Mouse (Mus musculus) hindbrain, embryonic 12.5 days (tissue): ENCODE data around the gene Fxr2. TPM values are rescaled to one million over a fixed set of nuclear protein-coding genes. Genes with fewer than 3 reads are reported as not detected.
"Not testable (repeated sequence)": the region's sequence is repeated elsewhere in the genome, so short reads cannot be mapped to it uniquely, and the experiment has no call there.

ENCODE experiments used
- ATAC-seq: fragments of 200-750 bp; cut with Nextera tagmentation; 2 replicates; pipeline ENCODE4 v1.8.0; 2017; ENCODE audit warnings: moderate TSS enrichment; ENCODE audit not compliant: low FRiP score
- H3K27ac ChIP-seq: fragments of 300-500 bp; sonication (generic); 2 replicates; pipeline ENCODE4 v1.5.1; 2016; ENCODE audit warnings: mild to moderate bottlenecking
- H3K27me3 ChIP-seq: fragments of 300-500 bp; sonication (generic); 2 replicates; pipeline ENCODE4 v1.6.1; 2016; ENCODE audit warnings: mild to moderate bottlenecking
- H3K36me3 ChIP-seq: fragments of 300-500 bp; sonication (generic); 2 replicates; pipeline ENCODE4 v1.6.1; 2016; ENCODE audit warnings: mild to moderate bottlenecking
- H3K4me1 ChIP-seq: fragments of 300-500 bp; sonication (generic); 2 replicates; pipeline ENCODE4 v1.6.1; 2016
- H3K4me2 ChIP-seq: fragments of 300-500 bp; sonication (generic); replicated peaks from 2 replicates; pipeline ENCODE4 v1.6.1; 2016; ENCODE audit warnings: mild to moderate bottlenecking
- H3K4me3 ChIP-seq: fragments of 300-500 bp; sonication (generic); 2 replicates; pipeline ENCODE4 v1.5.1; 2016; ENCODE audit warnings: mild to moderate bottlenecking
- H3K9ac ChIP-seq: fragments of 300-500 bp; sonication (generic); 2 replicates; pipeline ENCODE4 v1.6.1; 2016; ENCODE audit warnings: mild to moderate bottlenecking, moderate library complexity
- H3K9me3 ChIP-seq: fragments of 300-500 bp; sonication (generic); replicated peaks from 2 replicates; pipeline ENCODE4 v1.6.1; 2016; ENCODE audit warnings: mild to moderate bottlenecking
- WGBS: fragments of 180-500 bp; shearing (Covaris S2); methylation state at CpG from one replicate; pipeline ENCODE4 v1.1.7; 2016; 5-methylcytosine and 5-hydroxymethylcytosine counted together
- microRNA counts: library from miRNA; unstranded; fragments of <30 nt; microRNA quantifications from one replicate; lab custom pipeline; 2017
- microRNA-seq: library from miRNA; unstranded; fragments of <30 nt; microRNA quantifications from one replicate; pipeline ENCODE4, GENCODE M21; 2017
- polyA plus RNA-seq: library from polyadenylated mRNA; unstranded; fragments of >200 nt; fragmentation: Nextera tagmentation; extraction: Ambion mirVana; gene quantifications from 2 replicates; pipeline ENCODE4 v1.2.1, GENCODE M21; 2016

Fxr2 gene
- polyA plus RNA-seq, 1 experiment from 2014 or later, result 62.8 TPM

DNA sequence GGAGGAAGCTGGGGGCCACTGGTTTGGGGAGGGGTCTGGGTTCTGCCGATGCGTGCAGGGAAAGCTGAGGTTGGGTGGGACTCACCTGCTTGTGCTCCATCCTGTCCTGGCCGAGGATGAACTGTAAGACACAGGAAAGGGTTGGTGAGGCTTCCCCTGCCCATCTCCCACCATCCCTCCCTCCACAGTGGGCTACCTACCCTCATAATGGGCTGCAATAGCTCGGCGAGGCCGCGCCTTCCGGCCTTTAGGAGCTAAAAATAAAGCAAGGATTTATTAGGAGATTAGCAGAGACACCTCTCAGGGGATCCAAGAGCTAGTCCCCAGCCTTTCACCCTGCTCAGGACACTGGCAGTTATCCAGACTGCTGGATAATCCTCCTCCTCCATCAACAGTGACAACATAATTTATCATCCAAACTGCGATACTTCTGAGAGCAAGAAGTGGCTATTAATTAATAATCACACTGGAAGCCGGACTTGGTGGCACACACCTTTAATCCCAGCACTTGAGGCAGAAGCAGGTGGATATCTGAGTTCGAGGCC lies 60.7 kb downstream of the Fxr2 start:
- WGBS, result 63% methylated on average over 11 of the region's 11 CpGs
- no peaks in the 10 kb centered on the region for H3K9me3 ChIP-seq
- no peak for ATAC-seq
- H3K27ac ChIP-seq, result no peak overlapping the region
- H3K4me3 ChIP-seq, result no peak overlapping the region
- no peaks in the 10 kb centered on the region for H3K36me3 ChIP-seq
- peaks cover 7% of the 10 kb centered on the region; the same call in 1 of the 2 replicates for H3K27me3 ChIP-seq
- H3K4me1 ChIP-seq, result peaks cover 13% of the 10 kb centered on the region
- H3K9ac ChIP-seq, result no peak overlapping the region
- H3K4me2 ChIP-seq, result no peak overlapping the region

DNA sequence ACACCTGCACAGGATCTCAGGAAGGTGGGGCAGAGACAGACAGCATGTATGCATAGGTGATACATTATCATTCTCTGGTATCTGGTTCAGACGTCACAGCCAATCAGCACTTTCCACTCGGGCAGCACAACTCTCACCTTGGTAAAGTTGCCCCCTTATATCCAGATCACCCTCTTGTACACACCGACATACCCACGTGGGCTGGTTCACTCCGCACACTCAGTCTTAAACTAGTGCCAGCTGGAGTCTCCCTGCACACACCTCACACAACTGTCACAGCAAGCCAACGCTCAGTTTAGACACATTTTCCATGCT lies 62.2 kb downstream of the Fxr2 start:
- Histone ChIP-seq H3K36me3 (no peaks in the 10 kb centered on the region), H3K27ac (0 out of 2 replicates have a peak overlapping the region, but pooled peaks have one; percentile 40), H3K4me3 (peak overlapping the region; percentile 49), H3K4me1 (peaks cover 13% of the 10 kb centered on the region), H3K4me2 (peak overlapping the region; percentile 96), H3K9me3 (no peaks in the 10 kb centered on the region), H3K27me3 (peaks cover 7% of the 10 kb centered on the region; the same call in 1 of the 2 replicates), H3K9ac (peak overlapping the region; percentile 81; the same call in 1 of the 2 replicates)
- no peak for ATAC-seq
- 23% methylated on average over 6 of the region's 6 CpGs for WGBS

DNA sequence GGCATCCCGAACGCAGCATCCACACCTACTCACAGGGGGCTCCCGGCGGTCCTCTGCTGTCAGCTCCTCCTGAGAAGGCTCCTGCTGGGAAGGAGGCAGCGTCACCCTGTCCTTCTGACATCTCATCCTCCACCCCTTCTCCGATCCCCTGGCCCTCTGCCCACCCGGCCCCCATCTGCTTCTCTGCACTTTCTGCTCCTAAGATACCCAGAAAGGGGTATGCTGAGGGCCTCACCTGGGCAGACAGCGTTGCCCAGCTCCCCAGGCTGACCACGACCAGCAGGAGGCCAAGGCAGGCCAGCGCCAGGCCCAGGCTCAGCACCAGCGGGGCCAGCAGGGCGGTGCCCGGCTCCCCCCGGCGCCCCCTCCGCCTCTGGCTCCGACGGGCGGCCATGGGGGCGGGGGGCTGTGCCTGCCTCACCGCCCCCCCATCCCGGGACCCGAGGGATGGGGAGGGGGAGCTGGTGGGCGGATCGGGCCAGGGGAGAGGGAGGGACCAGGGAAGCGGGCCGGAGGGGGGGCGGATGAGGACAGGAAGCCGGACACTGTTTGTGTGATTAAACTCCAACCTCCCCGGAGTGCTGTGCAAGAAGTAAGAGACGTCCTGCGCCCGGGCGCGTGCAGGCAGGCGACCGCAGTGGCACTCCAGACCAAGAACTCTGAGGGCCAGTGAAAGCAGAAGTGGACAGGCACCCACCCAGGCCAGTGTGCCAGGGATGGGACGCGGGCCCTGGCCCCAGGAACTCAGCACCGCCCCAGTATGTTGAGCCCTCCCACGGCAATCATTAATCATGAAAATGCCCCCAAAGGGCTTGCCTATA lies 62.8 kb downstream of the Fxr2 start, which contains the start of the genes Tnfsf12 and Tnfsfm13:
Gene Tnfsf12 (minus strand): TSS at position 489 of the 821 bp plus-strand sequence.
Gene Tnfsfm13 (minus strand): TSS at position 738 of the 821 bp plus-strand sequence.
- ATAC-seq, result peak; percentile 56; the same call in 1 of the 2 replicates
- peak within 1 kb of the TSS; percentile 49 for H3K4me3 ChIP-seq
- peak within 1 kb of the TSS; percentile 40; the same call in 1 of the 2 replicates for H3K27ac ChIP-seq
- peak within 1 kb of the TSS; percentile 81 for H3K9ac ChIP-seq
- H3K9me3 ChIP-seq, result no peaks in the 10 kb centered on the region
- H3K36me3 ChIP-seq, result no peaks in the 10 kb centered on the region
- H3K4me1 ChIP-seq, result peaks cover 13% of the 10 kb centered on the region
- WGBS, result 2% methylated on average over 34 of the region's 41 CpGs
- peak within 1 kb of the TSS; percentile 96 for H3K4me2 ChIP-seq
- peaks cover 7% of the 10 kb centered on the region; the same call in 1 of the 2 replicates for H3K27me3 ChIP-seq

- H3K27ac ChIP-seq, result no peak overlapping the region
- 88% methylated on average over 3 of the region's 3 CpGs for WGBS
- H3K27me3 ChIP-seq, result peaks cover 7% of the 10 kb centered on the region; the same call in 1 of the 2 replicates
- H3K9ac ChIP-seq, result no peak overlapping the region
- H3K36me3 ChIP-seq, result no peaks in the 10 kb centered on the region
- H3K9me3 ChIP-seq, result no peaks in the 10 kb centered on the region
- ATAC-seq, result no peak
- no peak overlapping the region for H3K4me3 ChIP-seq
- no peak overlapping the region for H3K4me2 ChIP-seq
- H3K4me1 ChIP-seq, result peaks cover 13% of the 10 kb centered on the region
Measured at GRCm38 (mm10) chr11:69697396-69697795, 64.6 kb downstream of the Fxr2 start.

DNA sequence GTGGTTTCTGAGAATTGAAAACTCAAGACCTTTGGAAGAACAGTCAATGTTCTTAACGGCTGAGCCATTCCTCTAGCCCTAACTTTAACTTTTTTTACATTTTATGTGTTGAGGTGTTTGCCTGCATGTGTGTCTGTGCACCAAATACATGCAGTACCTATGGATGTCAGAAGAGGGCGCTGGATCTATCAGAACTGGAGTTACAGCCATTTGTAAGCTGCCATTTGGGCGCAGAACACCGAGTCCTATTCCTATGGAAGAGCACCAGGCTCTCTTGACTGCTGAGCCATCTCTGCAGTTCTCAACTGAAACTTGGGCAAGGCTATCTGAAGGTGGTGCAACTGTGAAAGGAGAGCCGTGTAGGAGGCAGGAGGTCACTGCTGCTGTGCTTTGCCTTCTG lies 65.8 kb downstream of the Fxr2 start:
- H3K4me1 ChIP-seq, result peaks cover 13% of the 10 kb centered on the region
- H3K27me3 ChIP-seq, result peaks cover 2% of the 10 kb centered on the region; the same call in 1 of the 2 replicates
- H3K4me2 ChIP-seq, result no peak overlapping the region
- no peak overlapping the region for H3K4me3 ChIP-seq
- H3K9me3 ChIP-seq, result no peaks in the 10 kb centered on the region
- no peak for ATAC-seq
- H3K9ac ChIP-seq, result no peak overlapping the region
- WGBS, result 65% methylated on average over 5 of the region's 5 CpGs
- no peak overlapping the region for H3K27ac ChIP-seq
- H3K36me3 ChIP-seq, result no peaks in the 10 kb centered on the region

DNA sequence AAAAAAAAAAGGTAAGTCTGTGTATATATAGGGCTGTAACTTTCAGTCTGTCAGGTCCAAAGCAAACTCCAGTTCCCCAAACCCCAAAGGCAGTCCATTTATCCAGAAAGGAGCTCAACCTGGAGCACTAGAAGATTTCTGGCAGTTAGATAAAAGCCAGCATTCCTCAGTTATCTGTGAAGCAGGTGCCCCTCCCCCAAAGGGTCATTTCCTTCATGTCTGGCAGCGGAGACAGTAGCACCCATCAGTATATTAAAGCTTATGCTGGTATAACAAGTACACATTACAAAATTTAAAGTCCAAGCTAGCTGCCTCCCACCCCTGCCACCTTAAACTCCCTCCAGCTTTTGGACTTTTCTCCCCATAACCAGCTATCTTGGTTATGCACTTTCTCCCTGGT lies 66.8 kb downstream of the Fxr2 start:
- H3K4me3 ChIP-seq, result no peak overlapping the region
- peaks cover 13% of the 10 kb centered on the region for H3K4me1 ChIP-seq
- H3K27me3 ChIP-seq, result peaks cover 2% of the 10 kb centered on the region; the same call in 1 of the 2 replicates
- no peak overlapping the region for H3K4me2 ChIP-seq
- no peak overlapping the region for H3K9ac ChIP-seq
- ATAC-seq, result no peak
- no peak overlapping the region for H3K27ac ChIP-seq
- 86% methylated on average over 1 of the region's 1 CpGs for WGBS
- H3K9me3 ChIP-seq, result no peaks in the 10 kb centered on the region
- no peaks in the 10 kb centered on the region for H3K36me3 ChIP-seq

DNA sequence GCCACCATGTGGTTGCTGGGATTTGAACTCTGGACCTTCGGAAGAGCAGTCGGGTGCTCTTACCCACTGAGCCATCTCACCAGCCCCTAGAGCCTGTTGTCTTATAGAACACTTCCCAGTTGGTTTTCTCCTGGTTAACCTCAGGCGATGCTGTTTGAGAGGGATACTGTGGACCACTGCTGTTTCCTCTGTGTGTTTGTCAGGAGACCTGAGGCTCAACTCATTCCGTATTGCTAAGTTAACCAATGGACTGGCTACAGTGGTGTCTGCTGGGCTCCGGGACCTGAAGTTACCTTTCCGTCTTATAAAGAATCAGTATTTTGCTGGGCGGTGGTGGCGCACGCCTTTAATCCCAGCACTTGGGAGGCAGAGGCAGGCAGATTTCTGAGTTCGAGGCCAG lies 70.1 kb downstream of the Fxr2 start:
- H3K4me1 ChIP-seq, H3K27ac ChIP-seq, H3K4me2 ChIP-seq, H3K36me3 ChIP-seq, H3K4me3 ChIP-seq, H3K9me3 ChIP-seq, H3K9ac ChIP-seq, ATAC-seq, H3K27me3 ChIP-seq: not testable (repeated sequence)
- WGBS, result 91% methylated on average over 10 of the region's 10 CpGs

MicroRNAs within 50 kb of the gene (microRNA counts, 519-probe panel; counts per million panel counts)
- microRNA mmu-miR-1934 (lab: Ali Mortazavi, UCI), result 470 counts per million, percentile 58 among the panel's probes with 10 or more counts
- 2,681 counts per million, percentile 66 among the panel's probes with 10 or more counts for microRNA mmu-miR-467f (lab: Ali Mortazavi, UCI)

Small RNA genes within 50 kb of the gene (microRNA-seq; reads per million reads assigned to microRNA genes)
- 1.9 reads per million for gene Mir1934
- gene Mir467f, result not detected

Other genes starting within 250 kb of the Fxr2 start
- 94.0 and 103 TPM in 2 replicates for gene Naa38, start 237.5 kb upstream of the Fxr2 start, polyA plus RNA-seq
- gene Cyb5d1, start 237.4 kb upstream of the Fxr2 start, polyA plus RNA-seq, result 48.0 and 50.5 TPM in 2 replicates
- gene Tmem88, start 234.8 kb upstream of the Fxr2 start, polyA plus RNA-seq, result 13.2 and 14.8 TPM in 2 replicates
- gene Kdm6b, start 219.3 kb upstream of the Fxr2 start, polyA plus RNA-seq, result 51.4 and 51.6 TPM in 2 replicates
- 1.4 and 2.5 TPM in 2 replicates for gene Dnah2, start 83.9 kb upstream of the Fxr2 start, polyA plus RNA-seq
- 95.7 and 106 TPM in 2 replicates for gene Efnb3, start 72.8 kb upstream of the Fxr2 start, polyA plus RNA-seq
- gene Wrap53, start 52.7 kb upstream of the Fxr2 start, polyA plus RNA-seq, result 29.7 and 29.9 TPM in 2 replicates
- 105 and 109 TPM in 2 replicates for gene Trp53, start 52.6 kb upstream of the Fxr2 start, polyA plus RNA-seq
- gene Atp1b2, start 27.0 kb upstream of the Fxr2 start, polyA plus RNA-seq, result 12.1 and 18.5 TPM in 2 replicates
- gene Shbg, start 15.1 kb upstream of the Fxr2 start, polyA plus RNA-seq, result not detected in 2 replicates
- 24.4 and 26.6 TPM in 2 replicates for gene Sat2, start 11.0 kb upstream of the Fxr2 start, polyA plus RNA-seq
- 0.26 TPM in 1 of 2 replicates, not detected in the other for gene Sox15, start 22.3 kb downstream of the Fxr2 start, polyA plus RNA-seq
- gene Mpdu1, start 29.7 kb downstream of the Fxr2 start, polyA plus RNA-seq, result 68.0 and 69.1 TPM in 2 replicates
- gene Cd68, start 33.2 kb downstream of the Fxr2 start, polyA plus RNA-seq, result 6.9 and 8.2 TPM in 2 replicates
- 555 and 589 TPM in 2 replicates for gene Eif4a1, start 39.4 kb downstream of the Fxr2 start, polyA plus RNA-seq
- 105 and 106 TPM in 2 replicates for gene Senp3, start 49.1 kb downstream of the Fxr2 start, polyA plus RNA-seq
- 0.42 and 0.49 TPM in 2 replicates for gene Tnfsf13, start 52.8 kb downstream of the Fxr2 start, polyA plus RNA-seq
- gene Tnfsf12, start 62.9 kb downstream of the Fxr2 start, polyA plus RNA-seq, result 3.1 and 3.4 TPM in 2 replicates
- gene Tnfsfm13, start 63.1 kb downstream of the Fxr2 start, polyA plus RNA-seq, result 0.80 and 1.9 TPM in 2 replicates
- gene Polr2a, start 125.6 kb downstream of the Fxr2 start, polyA plus RNA-seq, result 32.2 and 39.0 TPM in 2 replicates
- 0.40 and 0.61 TPM in 2 replicates for gene Slc35g3, start 129.0 kb downstream of the Fxr2 start, polyA plus RNA-seq
- 2.3 and 2.4 TPM in 2 replicates for gene Zbtb4, start 132.9 kb downstream of the Fxr2 start, polyA plus RNA-seq
- gene Chrnb1, start 163.0 kb downstream of the Fxr2 start, polyA plus RNA-seq, result 3.0 and 5.9 TPM in 2 replicates
- 3.7 and 4.2 TPM in 2 replicates for gene Fgf11, start 168.9 kb downstream of the Fxr2 start, polyA plus RNA-seq
- 1.6 and 2.4 TPM in 2 replicates for gene Tmem102, start 172.6 kb downstream of the Fxr2 start, polyA plus RNA-seq
- gene Gm39566, start 182.3 kb downstream of the Fxr2 start, polyA plus RNA-seq, result not detected in 2 replicates
- gene Spem2, start 185.5 kb downstream of the Fxr2 start, polyA plus RNA-seq, result 0.14 TPM in 1 of 2 replicates, not detected in the other
- gene Spem1, start 189.2 kb downstream of the Fxr2 start, polyA plus RNA-seq, result 0.21 and 0.46 TPM in 2 replicates
- 14.7 and 14.9 TPM in 2 replicates for gene Nlgn2, start 204.8 kb downstream of the Fxr2 start, polyA plus RNA-seq
- 268 and 314 TPM in 2 replicates for gene Tmem256, start 205.5 kb downstream of the Fxr2 start, polyA plus RNA-seq
- gene Plscr3, start 213.4 kb downstream of the Fxr2 start, polyA plus RNA-seq, result 74.9 and 87.3 TPM in 2 replicates
- gene Tnk1, start 225.7 kb downstream of the Fxr2 start, polyA plus RNA-seq, result 0.57 and 1.4 TPM in 2 replicates
- gene Tmem95, start 245.0 kb downstream of the Fxr2 start, polyA plus RNA-seq, result not detected in 2 replicates
- 2.9 and 3.2 TPM in 2 replicates for gene Kctd11, start 248.4 kb downstream of the Fxr2 start, polyA plus RNA-seq